Mouse (Mus musculus): ENCODE data around the gene Tmem132a. TPM values are rescaled to one million over a fixed set of nuclear protein-coding genes. Genes with fewer than 3 reads are reported as not detected.

The Tmem132a gene
- total RNA-seq (2021), result 100 to 1,000 TPM; 277 to 369 TPM

GRCm38 (mm10) chr19:10869886-10870527, at the start of gene Tmem132a:
Gene Tmem132a (minus strand): TSS chr19:10869940.
- intact Hi-C loops (cut with DNase I), result loop anchor here (5.0 kb wide), 2 partner anchors 68 to 158 kb away; no protein-coding TSS in a partner anchor
- no peak for DNase-seq (ENCODE audit: low spot score in 2 of 2)

GRCm38 (mm10) chr19:10918321-10918991, 48.7 kb upstream of the Tmem132a start:
- no peak for DNase-seq (ENCODE audit: low spot score in 2 of 2)
- intact Hi-C loops (cut with DNase I), result no loop called here

GRCm38 (mm10) chr19:10916506-10916905, 46.8 kb upstream of the Tmem132a start:
- intact Hi-C loops (cut with DNase I), result no loop called here
- DNase-seq (ENCODE audit: low spot score in 2 of 2), result no peak

GRCm38 (mm10) chr19:10914870-10915269, 45.1 kb upstream of the Tmem132a start:
- intact Hi-C loops (cut with DNase I), result no loop called here
- no peak for DNase-seq (ENCODE audit: low spot score in 2 of 2)

GRCm38 (mm10) chr19:10914291-10914690, 44.6 kb upstream of the Tmem132a start:
- DNase-seq (ENCODE audit: low spot score in 2 of 2), result no peak
- intact Hi-C loops (cut with DNase I), result no loop called here

GRCm38 (mm10) chr19:10909087-10909721, 39.5 kb upstream of the Tmem132a start:
- intact Hi-C loops (cut with DNase I), result loop anchor here (2.0 kb wide), 1 partner anchor 50 kb away; no protein-coding TSS in a partner anchor

GRCm38 (mm10) chr19:10907891-10908290, 38.2 kb upstream of the Tmem132a start:
- DNase-seq (ENCODE audit: low spot score in 2 of 2), result peak; percentile 25 to 55
- intact Hi-C loops (cut with DNase I), result loop anchor here (2.0 kb wide), 1 partner anchor 51 kb away; no protein-coding TSS in a partner anchor

More at GRCm38 (mm10) chr19:10909087-10909721, 39.5 kb upstream of the Tmem132a start:
- DNase-seq (ENCODE audit: low spot score in 2 of 2), result no peak

GRCm38 (mm10) chr19:10905728-10906000, 35.9 kb upstream of the Tmem132a start:
- no peak for DNase-seq (ENCODE audit: low spot score in 2 of 2)
- intact Hi-C loops (cut with DNase I), result no loop called here

- intact Hi-C loops (cut with DNase I), result no loop called here
- peak; percentile 31 to 51 for DNase-seq (ENCODE audit: low spot score in 2 of 2)
Measured at GRCm38 (mm10) chr19:10904927-10905727, 35.4 kb upstream of the Tmem132a start.

GRCm38 (mm10) chr19:10904512-10904911, 34.8 kb upstream of the Tmem132a start:
- intact Hi-C loops (cut with DNase I), result no loop called here
- DNase-seq (ENCODE audit: low spot score in 2 of 2), result no peak

- DNase-seq (ENCODE audit: low spot score in 2 of 2), result no peak
- intact Hi-C loops (cut with DNase I), result no loop called here
Measured at GRCm38 (mm10) chr19:10901046-10901445, 31.3 kb upstream of the Tmem132a start.

GRCm38 (mm10) chr19:10900315-10900714, 30.6 kb upstream of the Tmem132a start:
- DNase-seq (ENCODE audit: low spot score in 2 of 2), result no peak
- intact Hi-C loops (cut with DNase I), result no loop called here

GRCm38 (mm10) chr19:10897491-10897890, 27.8 kb upstream of the Tmem132a start:
- DNase-seq (ENCODE audit: low spot score in 2 of 2), result no peak
- intact Hi-C loops (cut with DNase I), result no loop called here

- DNase-seq (ENCODE audit: low spot score in 2 of 2), result no peak
- intact Hi-C loops (cut with DNase I), result no loop called here
Measured at GRCm38 (mm10) chr19:10896849-10897248, 27.1 kb upstream of the Tmem132a start.

GRCm38 (mm10) chr19:10895708-10896107, 26.0 kb upstream of the Tmem132a start:
- intact Hi-C loops (cut with DNase I), result loop anchor here (2.0 kb wide), 2 partner anchors 15 to 53 kb away; partner anchors contain the start of gene Ccdc86
- DNase-seq (ENCODE audit: low spot score in 2 of 2), result no peak

- intact Hi-C loops (cut with DNase I), result loop anchor here (2.0 kb wide), 2 partner anchors 14 to 54 kb away; partner anchors contain the start of gene Ccdc86
- DNase-seq (ENCODE audit: low spot score in 2 of 2), result peak; percentile 99
Measured at GRCm38 (mm10) chr19:10895016-10895528, 25.3 kb upstream of the Tmem132a start, which contains the start of gene Prpf19. Gene Prpf19 (plus strand): TSS chr19:10895231.

GRCm38 (mm10) chr19:10892201-10892600, 22.5 kb upstream of the Tmem132a start:
- DNase-seq (ENCODE audit: low spot score in 2 of 2), result no peak
- intact Hi-C loops (cut with DNase I), result no loop called here

- DNase-seq (ENCODE audit: low spot score in 2 of 2), result peak; percentile 93 to 94
- intact Hi-C loops (cut with DNase I), result loop anchor here (2.0 kb wide), 1 partner anchor 13 kb away; the partner anchor contains the start of gene Prpf19
Measured at GRCm38 (mm10) chr19:10881426-10882154, 11.8 kb upstream of the Tmem132a start, which contains the start of gene Tmem109. Gene Tmem109 (minus strand): TSS chr19:10882001.
